Mouse (Mus musculus): ENCODE measurements around the gene Crk. TPM values are rescaled to one million over a fixed set of nuclear protein-coding genes. Genes with fewer than 3 reads are reported as not detected.
A peak's percentile ranks its signal among the peaks of the same experiment; 100 is the strongest.

Crk gene
- 105 and 112 TPM in 2 replicates for polyA plus RNA-seq (2015; fragmentation: Nextera tagmentation; extraction: Ambion mirVana)

DNA sequence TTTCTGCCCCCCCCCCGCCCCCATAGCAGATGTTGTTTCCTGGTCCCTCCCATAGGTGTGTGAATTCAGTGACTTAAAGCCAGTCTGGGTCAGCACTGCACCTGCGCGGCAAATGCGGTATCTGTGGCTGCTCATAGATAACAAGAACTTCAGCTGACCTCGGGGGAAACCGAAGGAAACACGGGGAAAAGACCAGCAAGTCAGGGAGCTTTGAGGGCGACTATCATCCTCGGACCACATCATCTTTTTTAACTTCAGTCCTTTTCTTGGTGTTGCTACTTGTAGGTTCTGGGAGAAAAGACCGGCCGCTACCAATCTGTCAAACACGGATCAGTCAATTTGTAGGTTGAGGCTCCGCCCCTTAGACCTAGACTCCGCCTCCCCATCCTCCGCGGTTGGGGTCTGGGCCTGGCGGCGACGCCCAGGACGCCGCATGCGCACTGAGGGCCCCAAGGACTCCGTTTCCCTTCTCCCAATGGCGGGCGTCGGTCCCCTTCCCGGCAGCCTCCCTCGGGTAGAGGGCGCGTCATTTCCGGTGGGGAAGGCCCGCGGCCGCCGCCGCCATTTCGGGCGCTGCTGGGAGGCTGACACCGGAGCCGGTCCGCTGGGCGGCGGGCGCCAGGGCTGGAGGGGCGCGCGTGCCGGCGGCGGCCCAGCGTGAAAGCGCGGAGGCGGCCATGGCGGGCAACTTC lies at the start of gene Crk:
Gene Crk, plus strand, starts transcription at position 513 of the 692 bp plus-strand sequence.
- WGBS: 0% methylated on average over 55 of the region's 55 CpGs
- no peaks in the 10 kb centered on the region for H3K27me3 ChIP-seq
- peak; percentile 99 for ATAC-seq (ENCODE audit: insufficient number of reproducible peaks, low FRiP score, low TSS enrichment, low read depth)

DNA sequence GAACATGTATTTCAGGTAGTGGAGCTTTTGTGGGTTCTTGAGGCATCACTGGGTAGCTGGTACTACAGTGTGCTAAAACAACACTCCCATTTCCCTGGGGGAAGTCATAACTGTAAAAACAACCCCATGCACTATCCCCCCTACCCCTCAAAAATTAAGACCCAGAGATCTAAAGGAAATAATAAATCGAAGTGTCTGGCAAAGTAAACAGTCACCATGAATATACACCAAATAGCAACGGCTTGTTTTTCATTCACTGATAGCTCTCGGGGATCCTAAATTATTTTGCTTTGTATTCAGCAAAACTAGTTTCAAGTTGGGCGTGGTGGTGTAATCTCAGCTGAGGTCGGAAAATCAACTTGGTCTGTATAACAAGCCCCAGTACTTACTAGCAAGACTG lies 49.0 kb upstream of the Crk start:
- peak overlapping the region; percentile 84 for H3K4me2 ChIP-seq (replicated peaks)
- no peaks in the 10 kb centered on the region for H3K9me3 ChIP-seq (replicated peaks)
- peak overlapping the region; percentile 53 for H3K9ac ChIP-seq
- peak overlapping the region; percentile 85 for H3K27ac ChIP-seq (replicated peaks)
- WGBS: 6% methylated on average over 5 of the region's 5 CpGs
- peaks cover 26% of the 10 kb centered on the region for H3K4me1 ChIP-seq
- ATAC-seq (ENCODE audit: insufficient number of reproducible peaks, low FRiP score, low TSS enrichment, low read depth): no peak
- H3K4me3 ChIP-seq (replicated peaks): peak overlapping the region; percentile 73
- H3K27me3 ChIP-seq: no peaks in the 10 kb centered on the region
- H3K36me3 ChIP-seq: peaks cover 48% of the 10 kb centered on the region

More for the DNA sequence above, at the start of gene Crk:
- H3K4me1 ChIP-seq: peaks cover 14% of the 10 kb centered on the region
- H3K4me3 ChIP-seq (replicated peaks): peak within 1 kb of the TSS; percentile 91
- H3K9ac ChIP-seq: peak within 1 kb of the TSS; percentile 72
- peak within 1 kb of the TSS; percentile 90 for H3K27ac ChIP-seq (replicated peaks)
- peak within 1 kb of the TSS; percentile 67 for H3K4me2 ChIP-seq (replicated peaks)
- peaks cover 9% of the 10 kb centered on the region for H3K36me3 ChIP-seq
- no peaks in the 10 kb centered on the region for H3K9me3 ChIP-seq (replicated peaks)

DNA sequence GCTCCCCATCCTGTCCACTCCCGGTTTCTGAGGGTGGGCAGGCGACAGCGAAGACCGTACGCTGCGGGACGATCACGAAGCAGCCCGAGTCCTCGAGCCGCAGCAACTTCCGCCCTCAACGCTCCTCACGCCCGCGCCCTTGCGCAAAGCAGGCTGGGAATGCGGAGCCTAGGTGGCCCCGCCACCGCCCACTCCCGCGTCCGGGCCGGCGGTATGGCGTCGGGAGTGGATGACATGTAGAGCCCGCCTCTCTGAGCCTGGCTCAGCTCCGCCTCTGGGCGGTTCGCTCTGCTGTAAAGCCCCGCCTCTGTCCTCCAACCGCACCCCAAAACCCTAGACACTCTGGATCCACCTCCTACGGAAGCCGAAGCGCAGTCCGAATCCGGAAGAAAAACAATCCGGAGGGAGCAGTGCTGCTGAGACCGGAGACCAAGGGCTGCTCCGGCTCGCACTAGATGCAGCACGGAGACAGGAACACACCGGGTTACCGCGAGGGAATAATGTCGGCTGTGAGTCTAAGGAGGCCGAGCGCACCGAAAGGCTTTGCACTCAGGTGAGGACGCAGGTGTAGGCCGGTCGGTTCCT lies 48.3 kb upstream of the Crk start, which contains the start of gene Inpp5k:
Gene Inpp5k, plus strand, starts transcription at position 344 of the 585 bp plus-strand sequence.
- peak; percentile 100 for ATAC-seq (ENCODE audit: insufficient number of reproducible peaks, low FRiP score, low TSS enrichment, low read depth)
- no peaks in the 10 kb centered on the region for H3K9me3 ChIP-seq (replicated peaks)
- WGBS: under 1% methylated on average over 46 of the region's 53 CpGs
- no peaks in the 10 kb centered on the region for H3K27me3 ChIP-seq
- peak within 1 kb of the TSS; percentile 73 for H3K4me3 ChIP-seq (replicated peaks)
- peaks cover 32% of the 10 kb centered on the region for H3K4me1 ChIP-seq
- peak within 1 kb of the TSS; percentile 84 for H3K4me2 ChIP-seq (replicated peaks)
- H3K9ac ChIP-seq: peak within 1 kb of the TSS; percentile 54
- peak within 1 kb of the TSS; percentile 85 for H3K27ac ChIP-seq (replicated peaks)
- H3K36me3 ChIP-seq: peaks cover 42% of the 10 kb centered on the region

DNA sequence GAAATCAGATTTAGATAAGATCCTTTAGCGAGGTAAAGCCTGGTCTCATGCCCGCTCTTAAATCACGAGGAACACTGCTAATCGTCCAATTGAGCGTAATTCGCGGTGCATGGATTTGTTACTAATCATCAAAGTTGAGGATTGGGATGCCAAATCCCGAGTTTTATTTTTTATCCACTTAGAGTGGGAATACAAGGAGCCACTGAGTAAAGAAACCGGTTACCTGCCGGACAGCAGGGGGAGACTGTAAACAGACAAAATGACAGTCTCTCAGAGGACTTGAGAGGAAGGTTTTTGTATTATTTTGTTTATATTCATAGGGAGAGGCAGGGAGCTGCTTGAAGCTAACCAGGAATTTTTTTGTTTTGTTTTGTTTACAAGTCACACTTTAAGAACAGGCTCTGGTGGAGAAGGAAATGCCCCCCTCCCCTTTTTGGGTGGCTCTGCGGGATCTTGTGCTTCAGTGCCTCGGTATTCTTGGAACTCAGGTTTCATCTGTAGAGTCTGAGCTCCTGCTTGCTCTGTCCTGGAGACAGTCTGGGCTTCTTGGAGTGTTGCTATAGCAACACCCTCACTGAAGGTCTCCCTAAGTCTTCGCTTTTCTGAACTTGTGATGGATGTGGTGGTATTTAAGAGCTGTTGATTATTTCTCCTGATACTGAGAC lies 47.4 kb upstream of the Crk start:
- H3K4me1 ChIP-seq: peaks cover 32% of the 10 kb centered on the region
- peak overlapping the region; percentile 73 for H3K4me3 ChIP-seq (replicated peaks)
- 6% methylated on average over 13 of the region's 13 CpGs for WGBS
- H3K27me3 ChIP-seq: no peaks in the 10 kb centered on the region
- H3K9me3 ChIP-seq (replicated peaks): no peaks in the 10 kb centered on the region
- peaks cover 32% of the 10 kb centered on the region for H3K36me3 ChIP-seq
- ATAC-seq (ENCODE audit: insufficient number of reproducible peaks, low FRiP score, low TSS enrichment, low read depth): no peak
- peak overlapping the region; percentile 54 for H3K9ac ChIP-seq
- H3K4me2 ChIP-seq (replicated peaks): peak overlapping the region; percentile 84
- H3K27ac ChIP-seq (replicated peaks): peak overlapping the region; percentile 71; the same call in 1 of the 2 replicates

DNA sequence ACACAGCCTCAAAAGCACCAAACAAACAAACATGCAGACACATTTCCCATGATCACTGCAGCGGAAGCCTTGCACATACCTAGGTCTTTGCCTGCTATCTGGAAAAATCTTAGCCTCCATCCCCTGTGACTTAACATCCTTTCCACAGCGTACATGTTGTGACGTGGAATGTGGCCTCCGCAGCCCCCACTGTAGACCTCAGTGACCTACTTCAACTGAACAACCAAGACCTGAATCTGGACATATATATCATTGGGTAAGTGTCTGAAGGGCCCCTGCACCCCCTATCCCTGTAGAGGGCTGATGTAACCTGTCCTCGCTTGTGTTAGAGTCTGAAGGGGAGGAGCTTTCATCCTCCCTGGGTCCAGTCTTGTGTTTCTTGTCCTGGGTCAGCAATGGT lies 46.1 kb upstream of the Crk start:
- ATAC-seq (ENCODE audit: insufficient number of reproducible peaks, low FRiP score, low TSS enrichment, low read depth): no peak
- H3K4me2 ChIP-seq (replicated peaks): no peak overlapping the region
- WGBS: 90% methylated on average over 5 of the region's 5 CpGs
- no peak overlapping the region for H3K4me3 ChIP-seq (replicated peaks)
- H3K9ac ChIP-seq: no peak overlapping the region
- no peak overlapping the region for H3K27ac ChIP-seq (replicated peaks)
- peaks cover 32% of the 10 kb centered on the region for H3K36me3 ChIP-seq
- H3K9me3 ChIP-seq (replicated peaks): no peaks in the 10 kb centered on the region
- no peaks in the 10 kb centered on the region for H3K27me3 ChIP-seq
- H3K4me1 ChIP-seq: peaks cover 32% of the 10 kb centered on the region

DNA sequence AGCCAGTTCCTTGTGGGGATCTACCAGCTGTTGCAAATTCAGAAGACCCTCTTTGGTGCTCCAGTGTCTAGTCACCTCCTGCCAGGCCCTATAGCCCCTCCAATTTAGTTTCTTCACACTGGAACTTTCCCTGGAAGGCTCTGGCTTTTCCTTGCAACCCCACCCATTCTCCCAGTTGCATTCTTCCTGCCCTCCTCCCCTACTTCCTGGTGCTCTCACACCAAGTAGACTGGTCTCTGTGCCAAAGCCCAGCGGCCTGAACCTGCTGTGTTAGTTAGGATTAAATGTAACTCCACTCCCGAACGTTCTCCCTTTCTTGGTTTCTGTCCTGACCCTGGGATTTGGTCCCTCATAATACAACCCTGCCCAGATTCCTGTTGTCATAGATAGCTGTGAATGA lies 44.3 kb upstream of the Crk start:
- Histone ChIP-seq H3K4me1 (peaks cover 27% of the 10 kb centered on the region), H3K9ac (no peak overlapping the region), H3K4me2 (replicated peaks) (no peak overlapping the region), H3K4me3 (replicated peaks) (no peak overlapping the region), H3K27me3 (no peaks in the 10 kb centered on the region), H3K36me3 (peaks cover 30% of the 10 kb centered on the region), H3K9me3 (replicated peaks) (no peaks in the 10 kb centered on the region), H3K27ac (replicated peaks) (no peak overlapping the region)
- 73% methylated on average over 3 of the region's 3 CpGs for WGBS
- ATAC-seq (ENCODE audit: insufficient number of reproducible peaks, low FRiP score, low TSS enrichment, low read depth): no peak

DNA sequence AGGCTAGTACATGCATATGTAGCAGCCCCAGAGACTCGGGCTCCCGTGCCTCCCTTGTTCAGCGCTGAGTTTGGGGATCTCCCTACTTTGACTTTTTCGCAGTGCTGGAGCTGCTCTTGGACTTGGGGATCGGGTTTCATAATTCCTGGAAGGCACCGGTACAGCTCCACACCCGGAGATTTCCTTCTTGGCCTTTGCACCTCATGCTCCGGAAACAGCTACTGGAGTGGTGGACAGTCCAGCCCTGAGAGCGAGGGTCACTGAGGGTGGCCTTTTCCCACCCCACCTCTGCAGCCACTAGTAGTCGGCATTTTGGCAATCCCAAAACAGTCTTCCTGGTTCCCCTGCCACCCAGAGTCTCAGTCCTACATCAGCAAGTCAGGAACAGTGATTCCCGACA lies 43.7 kb upstream of the Crk start:
- ATAC-seq (ENCODE audit: insufficient number of reproducible peaks, low FRiP score, low TSS enrichment, low read depth): no peak
- Histone ChIP-seq H3K9ac (no peak overlapping the region), H3K4me1 (peaks cover 22% of the 10 kb centered on the region), H3K36me3 (peaks cover 30% of the 10 kb centered on the region), H3K27me3 (no peaks in the 10 kb centered on the region), H3K4me3 (replicated peaks) (no peak overlapping the region), H3K9me3 (replicated peaks) (no peaks in the 10 kb centered on the region), H3K4me2 (replicated peaks) (no peak overlapping the region), H3K27ac (replicated peaks) (no peak overlapping the region)
- 48% methylated on average over 11 of the region's 11 CpGs for WGBS

DNA sequence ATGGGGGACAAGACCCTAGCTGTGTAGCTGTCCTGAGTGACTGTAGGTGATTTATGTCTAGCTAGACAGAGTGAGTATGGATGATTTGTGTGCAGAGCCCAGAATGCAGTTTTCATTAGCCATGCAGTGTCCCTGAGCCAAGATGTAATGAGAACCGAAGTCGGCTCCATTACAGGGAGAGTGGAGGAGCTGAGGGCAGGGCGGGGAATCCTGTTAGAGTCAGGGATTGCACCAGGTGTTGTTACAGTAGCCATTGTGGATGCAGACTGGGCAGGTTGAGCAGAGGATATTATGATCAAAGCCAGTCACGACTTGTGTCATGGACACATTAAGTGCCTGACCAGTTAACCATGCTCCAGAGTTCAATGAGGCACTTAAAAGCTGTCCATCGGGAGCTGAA lies 35.7 kb upstream of the Crk start:
- H3K4me3 ChIP-seq (replicated peaks): no peak overlapping the region
- H3K4me2 ChIP-seq (replicated peaks): no peak overlapping the region
- peaks cover 2% of the 10 kb centered on the region; the same call in 1 of the 2 replicates for H3K36me3 ChIP-seq
- no peak overlapping the region for H3K9ac ChIP-seq
- no peak overlapping the region for H3K27ac ChIP-seq (replicated peaks)
- ATAC-seq (ENCODE audit: insufficient number of reproducible peaks, low FRiP score, low TSS enrichment, low read depth): no peak
- H3K9me3 ChIP-seq (replicated peaks): no peaks in the 10 kb centered on the region
- 78% methylated on average over 5 of the region's 5 CpGs for WGBS
- H3K4me1 ChIP-seq: peaks cover 14% of the 10 kb centered on the region; the same call in 1 of the 2 replicates
- H3K27me3 ChIP-seq: no peaks in the 10 kb centered on the region

DNA sequence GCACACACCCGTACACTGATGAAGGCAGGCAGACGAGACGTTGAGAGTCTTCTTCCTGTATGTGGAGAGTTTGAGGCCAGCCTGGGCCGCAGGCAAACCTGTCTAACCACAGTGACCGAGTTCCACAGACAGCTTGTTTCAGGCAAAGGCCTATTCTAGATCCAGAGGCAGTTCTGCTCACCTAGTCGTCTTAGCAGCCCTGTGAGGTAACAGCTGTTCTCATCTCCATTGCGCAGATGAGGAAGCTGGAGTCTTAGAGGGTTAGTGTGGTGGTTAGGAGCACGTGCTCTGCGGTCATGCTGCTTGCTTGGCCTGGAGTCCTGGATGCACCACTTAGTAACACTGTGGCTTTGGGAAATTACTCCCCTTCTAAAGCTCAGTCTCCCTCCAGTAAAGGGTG lies 34.4 kb upstream of the Crk start:
- H3K27ac ChIP-seq (replicated peaks): 0 out of 2 replicates have a peak overlapping the region, but pooled peaks have one; percentile 2
- H3K4me1 ChIP-seq: peaks cover 16% of the 10 kb centered on the region; the same call in 1 of the 2 replicates
- peaks cover 2% of the 10 kb centered on the region; the same call in 1 of the 2 replicates for H3K36me3 ChIP-seq
- H3K27me3 ChIP-seq: no peaks in the 10 kb centered on the region
- H3K9ac ChIP-seq: no peak overlapping the region
- no peak overlapping the region for H3K4me3 ChIP-seq (replicated peaks)
- WGBS: 75% methylated on average over 9 of the region's 9 CpGs
- no peaks in the 10 kb centered on the region for H3K9me3 ChIP-seq (replicated peaks)
- no peak for ATAC-seq (ENCODE audit: insufficient number of reproducible peaks, low FRiP score, low TSS enrichment, low read depth)
- no peak overlapping the region for H3K4me2 ChIP-seq (replicated peaks)

DNA sequence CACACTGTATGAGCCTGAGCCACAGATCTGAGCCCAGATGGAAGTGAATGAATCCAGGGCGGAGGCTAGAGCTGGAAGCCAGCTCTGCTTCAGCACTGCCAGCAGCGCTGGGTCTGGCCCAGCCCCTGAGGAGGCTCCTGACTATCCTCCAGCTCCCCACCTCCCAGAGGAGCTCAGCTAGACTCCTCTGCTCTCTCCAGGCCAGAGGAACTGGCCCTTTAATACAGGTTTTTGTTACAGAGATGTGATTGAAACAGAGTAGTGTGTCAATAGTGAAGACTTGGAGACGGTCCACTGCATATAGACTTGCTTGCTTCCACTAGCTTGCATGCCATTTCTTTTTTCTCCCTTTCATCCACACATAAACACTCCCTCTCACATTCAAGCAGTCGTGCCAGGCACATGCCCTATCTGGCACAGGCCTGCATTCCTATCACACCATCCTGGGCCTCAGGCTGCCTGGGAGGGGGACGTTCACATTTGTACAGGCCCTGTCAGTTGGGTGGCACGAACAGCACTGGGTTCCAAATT lies 31.3 kb upstream of the Crk start:
- ATAC-seq (ENCODE audit: insufficient number of reproducible peaks, low FRiP score, low TSS enrichment, low read depth): no peak
- Histone ChIP-seq H3K4me2 (replicated peaks) (no peak overlapping the region), H3K4me1 (peaks cover 38% of the 10 kb centered on the region), H3K27ac (replicated peaks) (peak overlapping the region; percentile 61), H3K9ac (no peak overlapping the region), H3K4me3 (replicated peaks) (no peak overlapping the region), H3K9me3 (replicated peaks) (no peaks in the 10 kb centered on the region), H3K27me3 (no peaks in the 10 kb centered on the region), H3K36me3 (peaks cover 2% of the 10 kb centered on the region; the same call in 1 of the 2 replicates)
- WGBS: 52% methylated on average over 6 of the region's 6 CpGs

DNA sequence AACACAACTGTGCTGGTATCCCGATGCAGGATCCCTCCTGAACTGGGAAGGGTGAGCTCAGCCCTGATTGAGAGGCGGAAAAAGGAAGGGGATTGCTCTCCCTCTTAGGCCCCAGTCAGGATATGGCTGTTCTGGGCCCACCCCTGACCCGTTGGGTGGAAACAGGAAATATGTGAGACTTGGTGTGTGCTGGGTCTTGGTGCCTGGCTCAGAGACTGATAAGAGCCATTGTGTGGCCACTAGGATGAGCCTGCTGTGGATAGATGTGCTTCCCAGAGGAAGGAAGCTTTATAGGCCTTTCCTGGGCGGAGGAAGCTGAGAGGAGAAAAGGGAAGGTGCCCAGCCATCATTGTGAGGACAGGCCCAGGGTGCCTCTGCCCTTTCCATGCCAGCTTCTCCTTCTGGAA lies 29.9 kb upstream of the Crk start:
- Histone ChIP-seq H3K4me2 (replicated peaks) (no peak overlapping the region), H3K4me3 (replicated peaks) (no peak overlapping the region), H3K36me3 (peaks cover 2% of the 10 kb centered on the region; the same call in 1 of the 2 replicates), H3K4me1 (peaks cover 52% of the 10 kb centered on the region), H3K27ac (replicated peaks) (peak overlapping the region; percentile 61), H3K9me3 (replicated peaks) (no peaks in the 10 kb centered on the region), H3K9ac (no peak overlapping the region), H3K27me3 (no peaks in the 10 kb centered on the region)
- ATAC-seq (ENCODE audit: insufficient number of reproducible peaks, low FRiP score, low TSS enrichment, low read depth): no peak
- WGBS: 71% methylated on average over 4 of the region's 4 CpGs
